ENCODE assay signal across 8 mouse cellular contexts in genomic region chr9:35210542-35211474, GRCm38 (mm10). TPM values are rescaled to one million over a fixed set of nuclear protein-coding genes. Genes with fewer than 3 reads are reported as not detected.
DNase-seq lines count a peak whose midpoint lies in the region; ATAC-seq lines count a peak whose summit lies in the region.

Gene Foxred1, minus strand, starts transcription at chr9:35211055.

- no peaks in the 10 kb centered on the region for H3K27me3 ChIP-seq in hindbrain, embryonic 11.5 days (ENCODE audit: control insufficient read depth, insufficient read depth, low read length)

- H3K4me1 ChIP-seq in hindbrain, embryonic 11.5 days (replicated peaks; ENCODE audit: control insufficient read depth, insufficient read depth, low read length) = no peaks in the 10 kb centered on the region; the same call in 1 of the 2 replicates

- H3K36me3 ChIP-seq in hindbrain, embryonic 11.5 days (ENCODE audit: control insufficient read depth, insufficient read depth, low read length) = peaks cover 5% of the 10 kb centered on the region

- peak within 1 kb of the TSS; percentile 64 for H3K27ac ChIP-seq in hindbrain, embryonic 11.5 days (ENCODE audit: low read depth, low read length)

- peak; percentile 100 for ATAC-seq in hindbrain, embryonic 11.5 days (ENCODE audit: low FRiP score)

- DNase-seq in Muller cell, postnatal 12 days (ENCODE audit: inconsistent ontology term) = peak; percentile 99
- DNase-seq in cerebellum, adult 9-11 months = peak; percentile 99
- peak; percentile 99 for DNase-seq in frontal cortex, adult 2 months (ENCODE audit: extremely low spot score in 1 of 2, low spot score in 1 of 2)
- DNase-seq in hindbrain, embryonic 11.5 days (ENCODE audit: low spot score) = peak; percentile 99
- peak; percentile 99 for DNase-seq in layer of hippocampus, postnatal 10 days (ENCODE audit: low spot score in 2 of 2)
- DNase-seq in lung, postnatal 10 days = peak; percentile 100
- DNase-seq in ovary, postnatal 36 days (ENCODE audit: low spot score) = peak; percentile 98
- DNase-seq in thymus, postnatal 25 days = peak; percentile 99

- H3K4me2 ChIP-seq in hindbrain, embryonic 11.5 days (replicated peaks; ENCODE audit: low read depth, low read length) = peak within 1 kb of the TSS; percentile 69

- no peaks in the 10 kb centered on the region for H3K9me3 ChIP-seq in hindbrain, embryonic 11.5 days (ENCODE audit: control insufficient read depth, low read length)

- H3K9ac ChIP-seq in hindbrain, embryonic 11.5 days (ENCODE audit: low read depth, low read length) = peak within 1 kb of the TSS; percentile 85

- WGBS in hindbrain, embryonic 11.5 days = under 1% methylated on average over 64 of the region's 72 CpGs

- peak within 1 kb of the TSS; percentile 79 for H3K4me3 ChIP-seq in hindbrain, embryonic 11.5 days (ENCODE audit: low read depth, low read length)

RNA-seq across cellular contexts. Expression of gene Foxred1, which starts in this region (rescaled TPM):
- polyA plus RNA-seq in frontal cortex, adult 2 months (2012; rRNA removed) = 52.8 and 59.7 TPM in 2 replicates
- polyA plus RNA-seq in hindbrain, embryonic 11.5 days (2014; fragmentation: Nextera tagmentation; extraction: Ambion mirVana) = 30.7 and 33.7 TPM in 2 replicates
- total RNA-seq in layer of hippocampus, postnatal 10 days (2021) = 10 to 100 TPM; 43.2 to 43.7 TPM

Comparison
In these comparisons a context has a peak if more than half of its experiments do, and no peak if none do; other contexts are left out.
1. Peak in every context shown above with its lines: DNase-seq, ATAC-seq, H3K4me3 ChIP-seq and H3K27ac ChIP-seq.